Mouse (Mus musculus): ENCODE results near the gene Prdm10.

- no peak for TF ChIP-seq GATA1 (IDR thresholded peaks at IDR 0.05; ENCODE audit: low read length)
- TF ChIP-seq TAL1 (IDR thresholded peaks at IDR 0.05; ENCODE audit: low read length), result no peak
These were observed 138.5 kb downstream of the Prdm10 start for GRCm38 (mm10) chr9:31418821-31419220.
